ENCODE assay signal across 11 mouse cellular contexts in the genomic region with DNA sequence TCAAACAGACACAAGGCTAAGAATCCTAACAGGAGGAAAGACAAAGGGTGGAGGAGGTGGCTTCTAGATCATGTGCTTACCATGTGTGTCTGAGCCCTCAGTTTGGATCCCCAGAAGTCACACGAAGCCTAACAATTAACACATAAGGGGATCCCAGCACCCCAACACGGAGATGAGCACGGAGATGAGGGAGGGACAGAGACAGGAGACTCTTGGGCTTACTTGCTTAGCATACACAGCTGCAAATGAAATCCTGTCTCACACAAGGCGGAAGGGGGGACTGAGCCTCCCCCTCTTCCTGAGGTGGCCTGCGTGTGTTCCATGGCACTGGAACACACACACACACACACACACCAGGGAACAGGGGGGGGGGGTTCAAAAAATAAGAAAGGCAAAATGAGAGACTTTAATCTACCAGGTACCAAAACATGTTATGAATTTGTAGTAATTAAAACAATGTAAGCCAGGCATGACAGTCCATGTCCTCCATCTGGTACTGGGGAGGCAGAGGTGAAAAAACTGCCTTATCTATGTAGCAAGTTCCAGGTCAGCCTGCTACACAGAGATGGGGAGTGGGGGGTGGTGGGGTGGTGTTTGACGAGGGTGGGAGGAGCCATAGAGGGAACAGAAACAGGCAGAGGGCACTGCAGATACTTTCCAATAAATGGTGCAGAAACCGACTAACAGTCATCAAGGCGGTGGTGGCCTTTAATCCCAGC. TPM values are rescaled to one million over a fixed set of nuclear protein-coding genes. Genes with fewer than 3 reads are reported as not detected.
DNase-seq lines count a peak whose midpoint lies in the region; ATAC-seq and TF ChIP-seq lines count a peak whose summit lies in the region.
"Had no signal": no experiment of that assay in that cellular context is flagged by ENCODE, and none has a peak within 500 bp of the region (broad histone marks: within the 10 kb centered on the region; RNA-seq: fewer than 3 reads in every experiment).

No protein-coding gene starts in this region.

- peaks cover 23% of the 10 kb centered on the region; the same call in 1 of the 2 replicates for H3K4me1 ChIP-seq in spleen, adult 2 months (ENCODE audit: control insufficient read depth, insufficient read depth, insufficient read length)
- no peaks in the 10 kb centered on the region for H3K4me1 ChIP-seq in midbrain, postnatal 0 days (ENCODE audit: insufficient read depth, low read length)
- H3K4me1 ChIP-seq: hindbrain, embryonic 15.5 days had no signal

- H3K9ac ChIP-seq in midbrain, postnatal 0 days (replicated peaks; ENCODE audit: low read length, poor library complexity, severe bottlenecking), result no peak overlapping the region
- H3K9ac ChIP-seq: hindbrain, embryonic 15.5 days had no signal

- no peak overlapping the region for H3K4me3 ChIP-seq in spleen, adult 2 months (ENCODE audit: extremely low read depth, insufficient read depth, insufficient read length)
- H3K4me3 ChIP-seq in midbrain, postnatal 0 days (ENCODE audit: low read depth, low read length), result no peak overlapping the region
- H3K4me3 ChIP-seq: hindbrain, embryonic 15.5 days had no signal

- DNase-seq in spleen, adult 2 months (ENCODE audit: low read depth in 1 of 2, low spot score in 2 of 2), result peak in 1 of 2 experiments; percentile 34
- DNase-seq in spleen, adult 12 weeks (ENCODE audit: low spot score), result no peak
- DNase-seq in thymus, postnatal 36 days, result peak; percentile 60 to 74
- no peak for DNase-seq in right cerebral cortex, postnatal 10 days (ENCODE audit: low spot score in 2 of 2)
- no peak for DNase-seq in left cerebral cortex, adult 8-10 months (ENCODE audit: low spot score in 2 of 2)
- no peak for DNase-seq in midbrain, postnatal 0 days (ENCODE audit: low spot score)
- DNase-seq: gastrocnemius, postnatal 10 days had no signal

- no peak for TF ChIP-seq POLR2A in spleen, adult 2 months (IDR thresholded peaks at IDR 0.05; ENCODE audit: low read depth, low read length)

- H3K27ac ChIP-seq in spleen, adult 2 months (ENCODE audit: insufficient read depth, low read length), result peak overlapping the region; percentile 93
- no peak overlapping the region for H3K27ac ChIP-seq in midbrain, postnatal 0 days (ENCODE audit: low read depth, low read length)
- H3K27ac ChIP-seq: hindbrain, embryonic 15.5 days had no signal

- 13% methylated on average over 8 of the region's 8 CpGs for WGBS in spleen, adult 2 months
- 63% methylated on average over 7 of the region's 8 CpGs for WGBS in midbrain, postnatal 0 days

- H3K27me3 ChIP-seq in spleen, adult 2 months (ENCODE audit: control insufficient read depth, insufficient read depth, low read length), result no peaks in the 10 kb centered on the region
- H3K27me3 ChIP-seq in midbrain, postnatal 0 days (ENCODE audit: insufficient read depth, low read length), result no peaks in the 10 kb centered on the region
- H3K27me3 ChIP-seq: hindbrain, embryonic 15.5 days; Patski had no signal

- no peak for TF ChIP-seq CTCF in spleen, adult 2 months (IDR thresholded peaks at IDR 0.05; ENCODE audit: extremely low read depth, insufficient read depth, insufficient read length, insufficient replicate concordance)
- no peak for TF ChIP-seq CTCF in midbrain, postnatal 0 days (IDR thresholded peaks at IDR 0.05)

- no peak overlapping the region for H3K4me2 ChIP-seq in midbrain, postnatal 0 days (ENCODE audit: low read depth, low read length, poor library complexity, severe bottlenecking)
- H3K4me2 ChIP-seq: hindbrain, embryonic 15.5 days had no signal

- no peaks in the 10 kb centered on the region for H3K36me3 ChIP-seq in spleen, adult 2 months (ENCODE audit: control insufficient read depth, insufficient read depth, low read length)
- no peaks in the 10 kb centered on the region for H3K36me3 ChIP-seq in midbrain, postnatal 0 days (ENCODE audit: insufficient read depth, low read length)
- H3K36me3 ChIP-seq: hindbrain, embryonic 15.5 days had no signal

- ATAC-seq in erythroid progenitor cell, adult 5-6 weeks (replicated peaks; ENCODE audit: low FRiP score, poor library complexity, severe bottlenecking), result peak; percentile 73
- ATAC-seq in megakaryocyte, adult 5-6 weeks (ENCODE audit: poor library complexity, severe bottlenecking), result peak; percentile 61
- no peak for ATAC-seq in midbrain, postnatal 0 days (ENCODE audit: low FRiP score)

- no peaks in the 10 kb centered on the region for H3K9me3 ChIP-seq in midbrain, postnatal 0 days (ENCODE audit: low read length)
- H3K9me3 ChIP-seq: hindbrain, embryonic 15.5 days had no signal

RNA-seq across cellular contexts. Expression of a gene that starts 14.3 kb away (rescaled TPM):
- polyA plus RNA-seq in spleen, adult 2 months (2012; rRNA removed), result 48.7 and 57.4 TPM in 2 replicates
- total RNA-seq in erythroid progenitor cell, adult 5-6 weeks (2015; ENCODE audit: low replicate concordance), result 36.5 and 37.5 TPM in 2 replicates
- total RNA-seq in erythroid progenitor cell, adult 5-6 weeks (2017; ENCODE audit: low replicate concordance), result 57.2 and 70.0 TPM in 2 replicates
- total RNA-seq in megakaryocyte, adult 5-6 weeks (2015), result 39.9 and 42.3 TPM in 2 replicates
- 170 and 195 TPM in 2 replicates for total RNA-seq in megakaryocyte, adult 5-6 weeks (2017)
- total RNA-seq in left cerebral cortex, adult 8-10 months (2022), result 100 to 1,000 TPM; 112 to 130 (median 122) TPM
- total RNA-seq in midbrain, postnatal 0 days (2014; rRNA removed), result 114 and 120 TPM in 2 replicates
- polyA plus RNA-seq in midbrain, postnatal 0 days (2015; fragmentation: Nextera tagmentation; extraction: Ambion mirVana), result 126 TPM in 2 replicates

RNA-seq across cellular contexts. Expression of a gene that starts 29.7 kb away (rescaled TPM):
- 284 and 346 TPM in 2 replicates for polyA plus RNA-seq in spleen, adult 2 months (2012; rRNA removed)
- 25.2 and 34.2 TPM in 2 replicates for total RNA-seq in erythroid progenitor cell, adult 5-6 weeks (2015; ENCODE audit: low replicate concordance)
- 10.7 and 14.0 TPM in 2 replicates for total RNA-seq in erythroid progenitor cell, adult 5-6 weeks (2017; ENCODE audit: low replicate concordance)
- 113 TPM in 2 replicates for total RNA-seq in megakaryocyte, adult 5-6 weeks (2015)
- total RNA-seq in megakaryocyte, adult 5-6 weeks (2017), result 67.7 and 75.5 TPM in 2 replicates
- total RNA-seq in left cerebral cortex, adult 8-10 months (2022), result 100 to 1,000 TPM; 105 to 118 (median 112) TPM
- total RNA-seq in midbrain, postnatal 0 days (2014; rRNA removed), result 126 and 134 TPM in 2 replicates
- 86.8 and 88.6 TPM in 2 replicates for polyA plus RNA-seq in midbrain, postnatal 0 days (2015; fragmentation: Nextera tagmentation; extraction: Ambion mirVana)

RNA-seq across cellular contexts. Expression of a gene that starts 45.2 kb away (rescaled TPM):
- 0.94 and 1.1 TPM in 2 replicates for polyA plus RNA-seq in spleen, adult 2 months (2012; rRNA removed)
- total RNA-seq in erythroid progenitor cell, adult 5-6 weeks (2015; ENCODE audit: low replicate concordance), result not detected in 2 replicates
- not detected in 2 replicates for total RNA-seq in erythroid progenitor cell, adult 5-6 weeks (2017; ENCODE audit: low replicate concordance)
- 0.91 TPM in 1 of 2 replicates, not detected in the other for total RNA-seq in megakaryocyte, adult 5-6 weeks (2015)
- 0.22 and 0.53 TPM in 2 replicates for total RNA-seq in megakaryocyte, adult 5-6 weeks (2017)
- 1 to 10 TPM; 5.8 to 7.4 (median 6.9) TPM for total RNA-seq in left cerebral cortex, adult 8-10 months (2022)
- total RNA-seq in midbrain, postnatal 0 days (2014; rRNA removed), result 0.05 TPM in 2 replicates
- polyA plus RNA-seq in midbrain, postnatal 0 days (2015; fragmentation: Nextera tagmentation; extraction: Ambion mirVana), result 0.80 TPM in 2 replicates

RNA-seq across cellular contexts. Expression of a gene that starts 54.6 kb away (rescaled TPM):
- 8.5 and 9.2 TPM in 2 replicates for polyA plus RNA-seq in spleen, adult 2 months (2012; rRNA removed)
- total RNA-seq in erythroid progenitor cell, adult 5-6 weeks (2015; ENCODE audit: low replicate concordance), result 0.72 TPM in 1 of 2 replicates, not detected in the other
- 0.13 and 10.1 TPM in 2 replicates for total RNA-seq in erythroid progenitor cell, adult 5-6 weeks (2017; ENCODE audit: low replicate concordance)
- total RNA-seq in megakaryocyte, adult 5-6 weeks (2015), result 0.16 TPM in 1 of 2 replicates, not detected in the other
- total RNA-seq in megakaryocyte, adult 5-6 weeks (2017), result 0.41 and 1.0 TPM in 2 replicates
- total RNA-seq in left cerebral cortex, adult 8-10 months (2022), result 100 to 1,000 TPM; 153 to 178 (median 174) TPM
- 47.6 and 48.8 TPM in 2 replicates for total RNA-seq in midbrain, postnatal 0 days (2014; rRNA removed)
- polyA plus RNA-seq in midbrain, postnatal 0 days (2015; fragmentation: Nextera tagmentation; extraction: Ambion mirVana), result 13.5 and 15.4 TPM in 2 replicates

Comparison
In these comparisons a context has a peak if more than half of its experiments do, and no peak if none do; other contexts are left out.
1. DNase-seq: peak in thymus, postnatal 36 days (2 of 2); none in spleen, adult 12 weeks (single experiment), right cerebral cortex, postnatal 10 days (0 of 2), left cerebral cortex, adult 8-10 months (0 of 2) and midbrain, postnatal 0 days (single experiment).